Mouse (Mus musculus) MEL (cell line): ENCODE measurements at regions not wholly inside any gene's neighbourhood (a gene's known extent, or its start where the extent isn't known, plus 50 kb on each side); places are given as distances from the start of the nearest gene placed in this dataset.

ENCODE experiments used
- DNase-seq: peaks from one replicate; pipeline ENCODE4 v3.0.0; 2011; ENCODE audit warnings: low read depth, low spot score
- H3K27ac ChIP-seq: 2 replicates; pipeline ENCODE4 v1.5.1; 2012; ENCODE audit warnings: low read depth, mild to moderate bottlenecking, control low read depth, low read length, moderate library complexity; ENCODE audit not compliant: control insufficient read depth
- H3K27me3 ChIP-seq, 2 experiments: fragments of 150-350 bp in 1 of 2; sonication (generic) in 1 of 2; 2 replicates each; pipeline ENCODE4 v1.6.1; 2012; ENCODE audit warnings: low read length in 2 of 2, mild to moderate bottlenecking in 2 of 2, improper control_type of control experiment in 1 of 2, moderate library complexity in 1 of 2; ENCODE audit not compliant: insufficient read depth in 2 of 2, control insufficient read depth in 1 of 2
- H3K36me3 ChIP-seq, 2 experiments: 2 replicates each; pipeline ENCODE4 v1.6.1; 2012 to 2014; ENCODE audit warnings: low read length in 2 of 2, improper control_type of control experiment in 1 of 2, inconsistent platforms in 1 of 2, mild to moderate bottlenecking in 1 of 2; ENCODE audit not compliant: insufficient read depth in 2 of 2, control insufficient read depth in 1 of 2
- H3K4me1 ChIP-seq, 2 experiments: fragments of 150-350 bp in 1 of 2; sonication (generic) in 1 of 2; 2 replicates each; pipeline ENCODE4 v1.6.1; 2012; ENCODE audit warnings: low read length in 2 of 2, improper control_type of control experiment in 1 of 2, mild to moderate bottlenecking in 1 of 2; ENCODE audit not compliant: insufficient read depth in 2 of 2, control insufficient read depth in 1 of 2
- H3K4me3 ChIP-seq, 2 experiments: fragments of 150-350 bp in 1 of 2; sonication (generic) in 1 of 2; 2 replicates each; pipeline ENCODE4 v1.5.1; 2012; ENCODE audit warnings: low read depth in 2 of 2, low read length in 2 of 2, mild to moderate bottlenecking in 2 of 2, moderate library complexity in 2 of 2, control low read depth in 1 of 2, improper control_type of control experiment in 1 of 2; ENCODE audit not compliant: control insufficient read depth in 1 of 2, insufficient read depth in 1 of 2
- H3K79me2 ChIP-seq: 2 replicates; pipeline ENCODE4 v1.6.1; 2012; ENCODE audit warnings: mild to moderate bottlenecking, low read length, moderate library complexity; ENCODE audit not compliant: control insufficient read depth, poor library complexity, insufficient read depth
- H3K9ac ChIP-seq: 2 replicates; pipeline ENCODE4 v1.6.1; 2012; ENCODE audit warnings: low read depth, mild to moderate bottlenecking, control low read depth, low read length, moderate library complexity; ENCODE audit not compliant: control insufficient read depth, poor library complexity, severe bottlenecking
- H3K9me3 ChIP-seq: fragments of 150-350 bp; sonication (generic); replicated peaks from 2 replicates; pipeline ENCODE4 v1.6.1; 2012; ENCODE audit warnings: mild to moderate bottlenecking, low read length, improper control_type of control experiment, moderate library complexity; ENCODE audit not compliant: insufficient read depth
- CHD2 ChIP-seq: IDR thresholded peaks from 2 replicates; pipeline ENCODE4 v1.6.1; 2011; ENCODE audit warnings: low read length, improper control_type of control experiment
- ELF1 ChIP-seq: IDR thresholded peaks from 2 replicates; pipeline ENCODE4 v1.6.1; 2014; ENCODE audit warnings: low read depth, mild to moderate bottlenecking, inconsistent platforms, low read length, improper control_type of control experiment, moderate library complexity
- ETS1 ChIP-seq: IDR thresholded peaks from 2 replicates; pipeline ENCODE4 v1.6.1; 2012; ENCODE audit warnings: low read depth, mild to moderate bottlenecking, inconsistent platforms, low read length, improper control_type of control experiment, moderate library complexity
- GATA1 ChIP-seq: IDR thresholded peaks from 2 replicates; pipeline ENCODE4 v1.6.1; 2011; ENCODE audit warnings: low read depth, low read length, improper control_type of control experiment
- HCFC1 ChIP-seq: IDR thresholded peaks from 2 replicates; pipeline ENCODE4 v1.6.1; 2012; ENCODE audit warnings: low read depth, mild to moderate bottlenecking, inconsistent platforms, low read length, improper control_type of control experiment, moderate library complexity
- JUND ChIP-seq: IDR thresholded peaks from 2 replicates; pipeline ENCODE4 v1.6.1; 2011; ENCODE audit warnings: low read depth, mild to moderate bottlenecking, improper control_type of control experiment, low read length
- KAT2A ChIP-seq: conservative IDR thresholded peaks from 2 replicates; pipeline ENCODE4 v1.6.1; 2012; ENCODE audit warnings: low read depth, low read length, improper control_type of control experiment, inconsistent platforms
- MAFK ChIP-seq: IDR thresholded peaks from 2 replicates; pipeline ENCODE4 v1.6.1; 2011; ENCODE audit warnings: low read depth, mild to moderate bottlenecking, low read length, improper control_type of control experiment, borderline replicate concordance
- MAX ChIP-seq: IDR thresholded peaks from 2 replicates; pipeline ENCODE4 v1.6.1; 2011; ENCODE audit warnings: low read length, improper control_type of control experiment
- MAZ ChIP-seq: IDR thresholded peaks from 2 replicates; pipeline ENCODE4 v1.6.1; 2012; ENCODE audit warnings: low read depth, mild to moderate bottlenecking, inconsistent platforms, low read length, improper control_type of control experiment
- MEF2A ChIP-seq: IDR thresholded peaks from 2 replicates; pipeline ENCODE4 v1.6.1; 2014; ENCODE audit warnings: low read depth, mild to moderate bottlenecking, inconsistent platforms, low read length, improper control_type of control experiment; ENCODE audit not compliant: poor library complexity, insufficient replicate concordance, severe bottlenecking; ENCODE audit errors: extremely low read depth
- NELFE ChIP-seq: IDR thresholded peaks from 2 replicates; pipeline ENCODE4 v1.6.1; 2011; ENCODE audit warnings: low read depth, low read length, improper control_type of control experiment
- NRF1 ChIP-seq: IDR thresholded peaks from 2 replicates; pipeline ENCODE4 v1.6.1; 2014; ENCODE audit warnings: low read depth, mild to moderate bottlenecking, inconsistent platforms, low read length, improper control_type of control experiment, moderate library complexity; ENCODE audit not compliant: poor library complexity, insufficient read depth, severe bottlenecking
- POLR2AphosphoS2 ChIP-seq: IDR thresholded peaks from 2 replicates; pipeline ENCODE4 v1.6.1; 2011; ENCODE audit warnings: low read length, improper control_type of control experiment
- RAD21 ChIP-seq: IDR thresholded peaks from 2 replicates; pipeline ENCODE4 v1.6.1; 2011; ENCODE audit warnings: mild to moderate bottlenecking, low read depth, low read length, improper control_type of control experiment
- SIN3A ChIP-seq: IDR thresholded peaks from 2 replicates; pipeline ENCODE4 v1.6.1; 2012; ENCODE audit warnings: low read length, improper control_type of control experiment, inconsistent platforms
- TAL1 ChIP-seq: IDR thresholded peaks from 2 replicates; pipeline ENCODE4 v1.6.1; 2012; ENCODE audit warnings: mild to moderate bottlenecking, inconsistent platforms, low read length, moderate library complexity, mixed read lengths
- USF1 ChIP-seq: IDR thresholded peaks from 2 replicates; pipeline ENCODE4 v1.6.1; 2014; ENCODE audit warnings: low read depth, mild to moderate bottlenecking, inconsistent platforms, low read length, improper control_type of control experiment, moderate library complexity
- USF2 ChIP-seq, 2 experiments: IDR thresholded peaks; 2 replicates each; pipeline ENCODE4 v1.6.1; 2011 to 2012; ENCODE audit warnings: improper control_type of control experiment in 2 of 2, low read length in 2 of 2, borderline replicate concordance in 1 of 2, inconsistent platforms in 1 of 2, low read depth in 1 of 2, mild to moderate bottlenecking in 1 of 2; ENCODE audit not compliant: insufficient read depth in 1 of 2
- ZKSCAN1 ChIP-seq: IDR thresholded peaks from 2 replicates; pipeline ENCODE4 v1.6.1; 2012; ENCODE audit warnings: low read depth, mild to moderate bottlenecking, inconsistent platforms, low read length, improper control_type of control experiment, moderate library complexity
- ZMIZ1 ChIP-seq: IDR thresholded peaks from 2 replicates; pipeline ENCODE4 v1.6.1; 2012; ENCODE audit warnings: low read depth, mild to moderate bottlenecking, inconsistent platforms, low read length, improper control_type of control experiment, moderate library complexity
- ZNF384 ChIP-seq: IDR thresholded peaks from 2 replicates; pipeline ENCODE4 v1.6.1; 2012; ENCODE audit warnings: low read depth, mild to moderate bottlenecking, inconsistent platforms, low read length, improper control_type of control experiment

GRCm38 (mm10) chr14:16005409-16005808 lies 243.7 kb upstream of the Ngly1 start:
- Histone ChIP-seq H3K79me2 (no peaks in the 10 kb centered on the region), H3K4me3 (no peak overlapping the region), H3K9me3 (no peaks in the 10 kb centered on the region), H3K36me3 (no peaks in the 10 kb centered on the region), H3K9ac (no peak overlapping the region), H3K27me3 (no peaks in the 10 kb centered on the region), H3K27ac (no peak overlapping the region), H3K4me1 (no peaks in the 10 kb centered on the region)
- no peak for TF ChIP-seq POLR2AphosphoS2
- TF ChIP-seq USF2 (IDR thresholded peaks at IDR 0.05; ENCODE audit: borderline replicate concordance in 1 of 2, insufficient read depth in 1 of 2, low read depth in 1 of 2, low read length in 2 of 2) = no peak
- no peak for TF ChIP-seq TAL1
- TF ChIP-seq ETS1 = no peak
- TF ChIP-seq NRF1 = no peak
- TF ChIP-seq NELFE = no peak
- DNase-seq = no peak

DNA sequence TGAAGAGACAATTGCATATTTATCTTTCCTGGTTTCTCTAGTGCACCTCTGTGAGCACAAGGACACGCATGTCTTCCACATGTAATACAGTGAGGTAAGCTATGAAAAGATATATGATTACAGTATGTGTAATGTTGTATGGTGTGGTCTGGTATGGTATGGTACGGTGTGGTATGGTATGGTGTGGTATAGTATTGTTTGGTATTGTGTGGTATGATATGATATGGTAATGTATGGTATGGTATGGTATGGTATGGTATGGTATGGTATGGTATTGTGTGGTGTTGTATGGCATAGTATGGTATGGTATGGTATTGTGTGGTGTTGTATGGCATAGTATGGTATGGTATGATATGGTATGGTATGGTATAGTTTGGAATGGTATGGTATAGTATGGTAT lies 242.1 kb upstream of the Ngly1 start:
- no peaks in the 10 kb centered on the region for H3K9me3 ChIP-seq
- no peaks in the 10 kb centered on the region for H3K79me2 ChIP-seq
- no peak overlapping the region for H3K27ac ChIP-seq
- no peak overlapping the region for H3K9ac ChIP-seq
- no peak for DNase-seq
- no peaks in the 10 kb centered on the region for H3K4me1 ChIP-seq
- no peaks in the 10 kb centered on the region for H3K27me3 ChIP-seq
- no peaks in the 10 kb centered on the region for H3K36me3 ChIP-seq
- H3K4me3 ChIP-seq = no peak overlapping the region
- TF ChIP-seq KAT2A = no peak
- no peak for TF ChIP-seq JUND
- TF ChIP-seq MAX = no peak
- TF ChIP-seq ELF1 = no peak
- no peak for TF ChIP-seq MAFK
- no peak for TF ChIP-seq MEF2A
- TF ChIP-seq RAD21 = no peak
- TF ChIP-seq MAZ = no peak
- no peak for TF ChIP-seq ZNF384

- Histone ChIP-seq H3K79me2 (no peaks in the 10 kb centered on the region), H3K27me3 (no peaks in the 10 kb centered on the region), H3K4me1 (no peaks in the 10 kb centered on the region), H3K9ac (no peak overlapping the region), H3K4me3 (no peak overlapping the region), H3K9me3 (no peaks in the 10 kb centered on the region), H3K36me3 (no peaks in the 10 kb centered on the region), H3K27ac (no peak overlapping the region)
- DNase-seq = no peak
- TF ChIP-seq ZKSCAN1 (no peak), NELFE (no peak), HCFC1 (no peak), SIN3A (no peak), ELF1 (no peak), CHD2 (no peak), ZNF384 (no peak), USF1 (no peak), GATA1 (no peak), ZMIZ1 (no peak)
Observed at GRCm38 (mm10) chr14:16009778-16010177, 239.3 kb upstream of the Ngly1 start.
